Mouse (Mus musculus): ENCODE measurements around the gene Herc4. TPM values are rescaled to one million over a fixed set of nuclear protein-coding genes. Genes with fewer than 3 reads are reported as not detected.

Gene Herc4
- polyA plus RNA-seq, 1 experiment = 26.6 TPM

DNA sequence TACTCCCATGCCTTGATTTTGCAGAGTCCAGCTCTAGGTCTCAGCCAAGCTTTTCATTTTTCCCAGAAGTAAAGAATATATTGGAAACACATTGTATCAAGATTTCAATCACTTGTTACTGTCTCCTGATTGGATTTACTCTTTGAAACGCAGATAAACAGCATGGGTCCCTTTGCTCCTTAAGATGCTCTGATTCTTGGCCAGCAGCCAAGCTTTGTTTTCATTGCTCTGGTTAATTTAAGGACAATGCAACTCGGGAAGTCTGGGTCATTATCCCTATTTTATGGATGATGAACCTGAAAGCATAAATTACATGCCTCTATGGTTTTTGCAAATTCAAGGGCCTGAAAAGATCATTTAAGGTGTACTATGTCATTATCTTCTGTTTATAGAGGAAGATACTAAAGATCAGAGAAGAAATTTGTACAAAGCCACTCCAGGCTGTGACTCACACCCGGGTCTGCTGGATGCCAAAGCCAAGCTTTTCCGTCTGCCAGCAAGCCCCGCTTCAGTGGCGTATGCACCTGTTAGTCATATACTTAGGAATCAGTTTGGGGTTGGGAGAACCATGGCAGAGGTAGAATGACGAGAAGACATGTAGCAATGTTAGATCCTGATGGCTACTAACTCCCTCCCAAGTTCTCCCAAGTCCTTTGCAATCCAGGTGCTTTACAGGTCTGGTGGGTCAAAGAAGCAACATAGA, 22.4 kb upstream of the Herc4 start:
- H3K4me3 ChIP-seq (ENCODE audit: control insufficient read depth, insufficient read depth, low read length) = no peak overlapping the region
- H3K4me1 ChIP-seq (replicated peaks; ENCODE audit: control insufficient read depth, insufficient read depth, low read length) = no peaks in the 10 kb centered on the region
- TF ChIP-seq POLR2A (IDR thresholded peaks at IDR 0.05; ENCODE audit: control insufficient read depth, extremely low read depth, insufficient read depth, low read length, poor library complexity) (no peak), CTCF (IDR thresholded peaks at IDR 0.05; ENCODE audit: borderline replicate concordance, control insufficient read depth, extremely low read depth, insufficient read depth, low read length, poor library complexity) (no peak)
- H3K27me3 ChIP-seq (ENCODE audit: control insufficient read depth, insufficient read depth, low read length) = no peaks in the 10 kb centered on the region
- DNase-seq = no peak
- 89% methylated on average over 7 of the region's 7 CpGs for WGBS
- H3K36me3 ChIP-seq (ENCODE audit: control insufficient read depth, insufficient read depth, low read length) = no peaks in the 10 kb centered on the region
- no peak overlapping the region for H3K27ac ChIP-seq (ENCODE audit: control insufficient read depth, insufficient read depth, low read length)

DNA sequence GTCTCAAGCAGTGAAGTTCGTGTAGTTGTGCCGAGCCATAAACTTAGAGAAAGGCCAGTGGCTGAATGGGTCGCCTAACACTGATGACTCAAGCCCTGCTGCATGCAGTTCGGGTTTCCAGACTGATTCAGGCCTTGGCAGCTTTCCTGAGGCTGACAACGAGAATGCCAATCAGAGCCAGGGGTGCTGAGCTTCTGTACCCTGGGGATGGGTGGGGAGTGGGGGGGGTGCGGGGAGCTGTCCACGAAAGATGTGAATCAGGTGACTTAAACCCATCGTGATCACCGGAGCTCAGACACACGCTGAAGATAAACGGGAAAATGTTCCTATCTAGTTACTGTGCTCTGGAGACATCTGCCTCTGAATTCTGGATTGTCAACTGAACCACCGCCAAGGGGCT, 19.3 kb upstream of the Herc4 start:
- no peaks in the 10 kb centered on the region for H3K4me1 ChIP-seq (replicated peaks; ENCODE audit: control insufficient read depth, insufficient read depth, low read length)
- no peak overlapping the region for H3K27ac ChIP-seq (ENCODE audit: control insufficient read depth, insufficient read depth, low read length)
- no peaks in the 10 kb centered on the region for H3K36me3 ChIP-seq (ENCODE audit: control insufficient read depth, insufficient read depth, low read length)
- H3K27me3 ChIP-seq (ENCODE audit: control insufficient read depth, insufficient read depth, low read length) = no peaks in the 10 kb centered on the region
- H3K4me3 ChIP-seq (ENCODE audit: control insufficient read depth, insufficient read depth, low read length) = no peak overlapping the region
- 92% methylated on average over 12 of the region's 12 CpGs for WGBS
- TF ChIP-seq POLR2A (IDR thresholded peaks at IDR 0.05; ENCODE audit: control insufficient read depth, extremely low read depth, insufficient read depth, low read length, poor library complexity) = no peak
- DNase-seq = no peak

DNA sequence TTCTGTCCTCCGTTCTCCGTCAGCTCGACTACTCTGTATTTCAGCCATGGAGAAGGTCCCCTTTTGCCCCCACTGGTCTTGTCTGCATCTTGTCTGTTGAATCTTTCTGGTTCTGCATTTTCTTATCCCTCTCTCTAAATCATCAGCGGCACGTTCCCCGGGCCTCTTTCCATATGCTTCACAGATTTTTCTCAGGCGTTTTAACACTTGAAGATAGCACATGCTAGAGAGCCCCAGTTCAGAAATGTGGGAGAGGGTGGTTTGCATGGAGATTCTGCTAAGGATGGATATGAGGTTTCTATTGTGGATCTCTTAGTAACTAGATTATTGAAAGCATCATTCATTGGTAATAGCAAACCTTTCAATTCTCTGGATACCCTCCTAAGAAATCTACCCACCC, 13.3 kb upstream of the Herc4 start:
- WGBS = 93% methylated on average over 7 of the region's 7 CpGs
- TF ChIP-seq POLR2A (IDR thresholded peaks at IDR 0.05; ENCODE audit: control insufficient read depth, extremely low read depth, insufficient read depth, low read length, poor library complexity) = no peak
- TF ChIP-seq CTCF (IDR thresholded peaks at IDR 0.05; ENCODE audit: borderline replicate concordance, control insufficient read depth, extremely low read depth, insufficient read depth, low read length, poor library complexity) = no peak

GRCm38 (mm10) chr10:63230854-63231253, 12.8 kb upstream of the Herc4 start:
- H3K4me3 ChIP-seq (ENCODE audit: control insufficient read depth, insufficient read depth, low read length) = no peak overlapping the region
- H3K4me1 ChIP-seq (replicated peaks; ENCODE audit: control insufficient read depth, insufficient read depth, low read length) = 0 out of 2 replicates have a peak, but pooled peaks cover 3% of the 10 kb centered on the region
- no peak for DNase-seq
- TF ChIP-seq CTCF (IDR thresholded peaks at IDR 0.05; ENCODE audit: borderline replicate concordance, control insufficient read depth, extremely low read depth, insufficient read depth, low read length, poor library complexity) (no peak), POLR2A (IDR thresholded peaks at IDR 0.05; ENCODE audit: control insufficient read depth, extremely low read depth, insufficient read depth, low read length, poor library complexity) (no peak)
- no peak overlapping the region for H3K27ac ChIP-seq (ENCODE audit: control insufficient read depth, insufficient read depth, low read length)
- WGBS = 67% methylated on average over 5 of the region's 5 CpGs
- H3K36me3 ChIP-seq (ENCODE audit: control insufficient read depth, insufficient read depth, low read length) = no peaks in the 10 kb centered on the region
- H3K27me3 ChIP-seq (ENCODE audit: control insufficient read depth, insufficient read depth, low read length) = no peaks in the 10 kb centered on the region

More for the DNA sequence above, 13.3 kb upstream of the Herc4 start:
- DNase-seq = no peak
- Histone ChIP-seq H3K4me1 (replicated peaks; ENCODE audit: control insufficient read depth, insufficient read depth, low read length) (0 out of 2 replicates have a peak, but pooled peaks cover 3% of the 10 kb centered on the region), H3K27ac (ENCODE audit: control insufficient read depth, insufficient read depth, low read length) (no peak overlapping the region), H3K4me3 (ENCODE audit: control insufficient read depth, insufficient read depth, low read length) (no peak overlapping the region), H3K27me3 (ENCODE audit: control insufficient read depth, insufficient read depth, low read length) (no peaks in the 10 kb centered on the region), H3K36me3 (ENCODE audit: control insufficient read depth, insufficient read depth, low read length) (no peaks in the 10 kb centered on the region)

GRCm38 (mm10) chr10:63231630-63232029, 12.0 kb upstream of the Herc4 start:
- no peak overlapping the region for H3K4me3 ChIP-seq (ENCODE audit: control insufficient read depth, insufficient read depth, low read length)
- 41% methylated on average over 5 of the region's 5 CpGs for WGBS
- no peaks in the 10 kb centered on the region for H3K36me3 ChIP-seq (ENCODE audit: control insufficient read depth, insufficient read depth, low read length)
- H3K4me1 ChIP-seq (replicated peaks; ENCODE audit: control insufficient read depth, insufficient read depth, low read length) = 0 out of 2 replicates have a peak, but pooled peaks cover 3% of the 10 kb centered on the region
- no peak for DNase-seq
- 0 out of 2 replicates have a peak overlapping the region, but pooled peaks have one; percentile 23 for H3K27ac ChIP-seq (ENCODE audit: control insufficient read depth, insufficient read depth, low read length)
- TF ChIP-seq CTCF (IDR thresholded peaks at IDR 0.05; ENCODE audit: borderline replicate concordance, control insufficient read depth, extremely low read depth, insufficient read depth, low read length, poor library complexity) (no peak), POLR2A (IDR thresholded peaks at IDR 0.05; ENCODE audit: control insufficient read depth, extremely low read depth, insufficient read depth, low read length, poor library complexity) (no peak)
- H3K27me3 ChIP-seq (ENCODE audit: control insufficient read depth, insufficient read depth, low read length) = no peaks in the 10 kb centered on the region

- TF ChIP-seq POLR2A (IDR thresholded peaks at IDR 0.05; ENCODE audit: control insufficient read depth, extremely low read depth, insufficient read depth, low read length, poor library complexity) = no peak
- TF ChIP-seq CTCF (IDR thresholded peaks at IDR 0.05; ENCODE audit: borderline replicate concordance, control insufficient read depth, extremely low read depth, insufficient read depth, low read length, poor library complexity) = no peak
- H3K27ac ChIP-seq (ENCODE audit: control insufficient read depth, insufficient read depth, low read length) = no peak overlapping the region
- H3K4me3 ChIP-seq (ENCODE audit: control insufficient read depth, insufficient read depth, low read length) = no peak overlapping the region
- no peaks in the 10 kb centered on the region for H3K36me3 ChIP-seq (ENCODE audit: control insufficient read depth, insufficient read depth, low read length)
- WGBS = 93% methylated on average over 5 of the region's 5 CpGs
- no peak for DNase-seq
- H3K27me3 ChIP-seq (ENCODE audit: control insufficient read depth, insufficient read depth, low read length) = no peaks in the 10 kb centered on the region
- H3K4me1 ChIP-seq (replicated peaks; ENCODE audit: control insufficient read depth, insufficient read depth, low read length) = 0 out of 2 replicates have a peak, but pooled peaks cover 3% of the 10 kb centered on the region
Measured at GRCm38 (mm10) chr10:63234133-63234532, 9.5 kb upstream of the Herc4 start.

Measured in thymus, adult 2 months (tissue).